Mouse (Mus musculus) embryonic facial prominence, embryonic 13.5 days (tissue): Measurements from ENCODE around the gene Ssh2. TPM values are rescaled to one million over a fixed set of nuclear protein-coding genes. Genes with fewer than 3 reads are reported as not detected.

Experiments
- ATAC-seq: fragments of 200-750 bp; cut with Nextera tagmentation; 2 replicates; pipeline ENCODE4 v1.8.0; 2017; ENCODE audit warnings: low read depth; ENCODE audit not compliant: insufficient number of reproducible peaks, insufficient read depth, low FRiP score, low TSS enrichment
- H3K27ac ChIP-seq: fragments of 300-500 bp; sonication (generic); 2 replicates; pipeline ENCODE4 v1.5.1; 2015; ENCODE audit warnings: moderate library complexity, mild to moderate bottlenecking, inconsistent platforms
- H3K27me3 ChIP-seq: fragments of 300-500 bp; sonication (generic); 2 replicates; pipeline ENCODE4 v1.6.1; 2015; ENCODE audit warnings: mild to moderate bottlenecking, inconsistent platforms
- H3K36me3 ChIP-seq: fragments of 300-500 bp; sonication (generic); 2 replicates; pipeline ENCODE4 v1.6.1; 2015; ENCODE audit warnings: mild to moderate bottlenecking, inconsistent platforms
- H3K4me1 ChIP-seq: fragments of 300-500 bp; sonication (generic); 2 replicates; pipeline ENCODE4 v1.6.1; 2015; ENCODE audit warnings: inconsistent platforms
- H3K4me2 ChIP-seq: fragments of 300-500 bp; sonication (generic); 2 replicates; pipeline ENCODE4 v1.6.1; 2015; ENCODE audit warnings: moderate library complexity, mild to moderate bottlenecking, inconsistent platforms
- H3K4me3 ChIP-seq: fragments of 300-500 bp; sonication (generic); 2 replicates; pipeline ENCODE4 v1.5.1; 2015; ENCODE audit warnings: mild to moderate bottlenecking, inconsistent platforms
- H3K9ac ChIP-seq: fragments of 300-500 bp; sonication (generic); 2 replicates; pipeline ENCODE4 v1.6.1; 2015; ENCODE audit warnings: mild to moderate bottlenecking, inconsistent platforms
- H3K9me3 ChIP-seq: fragments of 300-500 bp; sonication (generic); 2 replicates; pipeline ENCODE4 v1.6.1; 2016; ENCODE audit warnings: inconsistent platforms
- WGBS: fragments of 180-500 bp; shearing (Covaris S2); methylation state at CpG from one replicate; pipeline ENCODE4 v1.1.7; 2015; ENCODE audit warnings: mixed read lengths; 5-methylcytosine and 5-hydroxymethylcytosine counted together
- polyA plus RNA-seq: library from polyadenylated mRNA; unstranded; fragments of >200 nt; fragmentation: Nextera tagmentation; extraction: Ambion mirVana; gene quantifications from 2 replicates; pipeline ENCODE4 v1.2.1, GENCODE M21; 2015

Gene Ssh2
- polyA plus RNA-seq, 1 experiment from 2014 or later, result 8.5 TPM

- Histone ChIP-seq H3K9me3 (no peaks in the 10 kb centered on the region), H3K27ac (no peak overlapping the region), H3K4me2 (no peak overlapping the region), H3K36me3 (peaks cover 80% of the 10 kb centered on the region), H3K9ac (no peak overlapping the region), H3K4me1 (peaks cover 42% of the 10 kb centered on the region), H3K27me3 (no peaks in the 10 kb centered on the region), H3K4me3 (no peak overlapping the region)
- ATAC-seq, result no peak
- whole genome bisulfite sequencing, result 89% methylated on average over 22 of the region's 22 CpGs
Measured at GRCm38 (mm10) chr11:77505291-77505980, 289.3 kb downstream of the Ssh2 start.

- no peak overlapping the region for H3K27ac ChIP-seq
- no peak overlapping the region for H3K4me2 ChIP-seq
- H3K9ac ChIP-seq, result no peak overlapping the region
- H3K27me3 ChIP-seq, result no peaks in the 10 kb centered on the region
- H3K36me3 ChIP-seq, result peaks cover 74% of the 10 kb centered on the region
- H3K4me3 ChIP-seq, result no peak overlapping the region
- H3K4me1 ChIP-seq, result peaks cover 39% of the 10 kb centered on the region
- no peak for ATAC-seq
- WGBS, result 88% methylated on average over 14 of the region's 14 CpGs
- H3K9me3 ChIP-seq, result no peaks in the 10 kb centered on the region
Measured at GRCm38 (mm10) chr11:77506273-77506672, 290.2 kb downstream of the Ssh2 start.

GRCm38 (mm10) chr11:77506941-77507340 lies 290.9 kb downstream of the Ssh2 start:
- no peak overlapping the region for H3K4me2 ChIP-seq
- H3K9me3 ChIP-seq, result no peaks in the 10 kb centered on the region
- H3K4me1 ChIP-seq, result peaks cover 44% of the 10 kb centered on the region
- H3K36me3 ChIP-seq, result peaks cover 73% of the 10 kb centered on the region
- whole genome bisulfite sequencing, result 74% methylated on average over 6 of the region's 6 CpGs
- no peak overlapping the region for H3K27ac ChIP-seq
- no peaks in the 10 kb centered on the region for H3K27me3 ChIP-seq
- ATAC-seq, result no peak
- H3K9ac ChIP-seq, result no peak overlapping the region
- no peak overlapping the region for H3K4me3 ChIP-seq

GRCm38 (mm10) chr11:77507426-77507825 lies 291.3 kb downstream of the Ssh2 start:
- H3K36me3 ChIP-seq, result peaks cover 68% of the 10 kb centered on the region
- WGBS, result 64% methylated on average over 4 of the region's 4 CpGs
- ATAC-seq, result no peak
- H3K27me3 ChIP-seq, result no peaks in the 10 kb centered on the region
- H3K4me3 ChIP-seq, result no peak overlapping the region
- H3K4me2 ChIP-seq, result no peak overlapping the region
- peaks cover 48% of the 10 kb centered on the region for H3K4me1 ChIP-seq
- H3K9me3 ChIP-seq, result no peaks in the 10 kb centered on the region
- H3K27ac ChIP-seq, result no peak overlapping the region
- H3K9ac ChIP-seq, result no peak overlapping the region

- Histone ChIP-seq H3K9me3 (no peaks in the 10 kb centered on the region), H3K36me3 (peaks cover 59% of the 10 kb centered on the region), H3K27ac (peak overlapping the region; percentile 69), H3K27me3 (no peaks in the 10 kb centered on the region), H3K4me2 (peak overlapping the region; percentile 76), H3K4me1 (peaks cover 39% of the 10 kb centered on the region), H3K4me3 (peak overlapping the region; percentile 41), H3K9ac (peak overlapping the region; percentile 72)
- peak; percentile 57; the same call in 1 of the 2 replicates for ATAC-seq
- 18% methylated on average over 49 of the region's 49 CpGs for WGBS
Measured at GRCm38 (mm10) chr11:77508068-77509021, 292.3 kb downstream of the Ssh2 start.

Other genes starting within 250 kb of the Ssh2 start
- gene Slc6a4, start 217.7 kb upstream of the Ssh2 start, polyA plus RNA-seq, result 0.89 and 0.91 TPM in 2 replicates
- gene Nsrp1, start 137.9 kb upstream of the Ssh2 start, polyA plus RNA-seq, result 102 and 123 TPM in 2 replicates
- 0.48 and 0.58 TPM in 2 replicates for gene Efcab5, start 27.3 kb upstream of the Ssh2 start, polyA plus RNA-seq
- 0.10 and 0.40 TPM in 2 replicates for gene Coro6, start 246.1 kb downstream of the Ssh2 start, polyA plus RNA-seq